Mouse (Mus musculus) liver, embryonic 11.5 days (tissue): ENCODE measurements around the gene Dmac1. TPM values are rescaled to one million over a fixed set of nuclear protein-coding genes. Genes with fewer than 3 reads are reported as not detected.

ENCODE experiments used
- ATAC-seq: fragments of 200-750 bp; cut with Nextera tagmentation; replicated peaks from 2 replicates; pipeline ENCODE4 v1.8.0; 2017; ENCODE audit warnings: moderate number of reproducible peaks, mild to moderate bottlenecking, moderate TSS enrichment, moderate library complexity; ENCODE audit not compliant: low FRiP score
- DNase-seq: peaks from one replicate; pipeline ENCODE4 v3.0.0-alpha.2; 2017; ENCODE audit warnings: low spot score
- H3K27ac ChIP-seq: fragments of 300-500 bp; sonication (generic); 2 replicates; pipeline ENCODE4 v1.5.1; 2014; ENCODE audit warnings: mild to moderate bottlenecking, low read depth, low read length, control low read depth
- H3K27me3 ChIP-seq: fragments of 300-500 bp; sonication (generic); replicated peaks from 2 replicates; pipeline ENCODE4 v1.6.1; 2014; ENCODE audit warnings: low read length, mixed read lengths; ENCODE audit not compliant: control insufficient read depth, insufficient read depth
- H3K36me3 ChIP-seq: fragments of 300-500 bp; sonication (generic); 2 replicates; pipeline ENCODE4 v1.6.1; 2014; ENCODE audit warnings: mild to moderate bottlenecking, low read length, moderate library complexity, mixed read lengths; ENCODE audit not compliant: control insufficient read depth, insufficient read depth
- H3K4me1 ChIP-seq: fragments of 300-500 bp; sonication (generic); replicated peaks from 2 replicates; pipeline ENCODE4 v1.6.1; 2014; ENCODE audit warnings: low read length, mixed read lengths; ENCODE audit not compliant: control insufficient read depth, insufficient read depth
- H3K4me2 ChIP-seq: fragments of 300-500 bp; sonication (generic); 2 replicates; pipeline ENCODE4 v1.6.1; 2014; ENCODE audit warnings: mild to moderate bottlenecking, control low read depth, moderate library complexity
- H3K4me3 ChIP-seq: fragments of 300-500 bp; sonication (generic); 2 replicates; pipeline ENCODE4 v1.5.1; 2014; ENCODE audit warnings: low read depth, low read length, control low read depth
- H3K9ac ChIP-seq: fragments of 300-500 bp; sonication (generic); 2 replicates; pipeline ENCODE4 v1.6.1; 2014; ENCODE audit warnings: low read depth, low read length, control low read depth
- H3K9me3 ChIP-seq: fragments of 300-500 bp; sonication (generic); 2 replicates; pipeline ENCODE4 v1.6.1; 2016; ENCODE audit warnings: low read length, inconsistent platforms, mixed read lengths; ENCODE audit not compliant: control insufficient read depth
- WGBS: fragments of 180-500 bp; shearing (Covaris S2); extraction: QIAGEN DNeasy Blood & Tissue Kit; methylation state at CpG from one replicate; pipeline ENCODE4 v1.1.7; 2014; 5-methylcytosine and 5-hydroxymethylcytosine counted together
- polyA plus RNA-seq: library from polyadenylated mRNA; unstranded; fragments of >200 nt; fragmentation: Nextera tagmentation; extraction: Ambion mirVana; gene quantifications from 2 replicates; pipeline ENCODE4 v1.2.1, GENCODE M21; 2014

Dmac1 gene
- polyA plus RNA-seq, result 123 TPM in 2 replicates

GRCm38 (mm10) chr4:75278197-75279175 is at the start of gene Dmac1:
TSS of gene Dmac1 (minus strand) at chr4:75278305.
- Histone ChIP-seq H3K36me3 (no peaks in the 10 kb centered on the region; the same call in 1 of the 2 replicates), H3K9ac (peak within 1 kb of the TSS; percentile 76), H3K27ac (0 out of 2 replicates have a peak within 1 kb of the TSS, but pooled peaks have one; percentile 2), H3K4me2 (peak within 1 kb of the TSS; percentile 78), H3K9me3 (no peaks in the 10 kb centered on the region), H3K4me1 (no peaks in the 10 kb centered on the region), H3K27me3 (no peaks in the 10 kb centered on the region), H3K4me3 (peak within 1 kb of the TSS; percentile 74)
- peak; percentile 91 for ATAC-seq
- WGBS, result 11% methylated on average over 23 of the region's 23 CpGs
- peak; percentile 89 for DNase-seq

- no peaks in the 10 kb centered on the region for H3K4me1 ChIP-seq
- no peak overlapping the region for H3K27ac ChIP-seq
- no peak overlapping the region for H3K4me3 ChIP-seq
- H3K36me3 ChIP-seq, result no peaks in the 10 kb centered on the region
- H3K9ac ChIP-seq, result no peak overlapping the region
- no peaks in the 10 kb centered on the region for H3K9me3 ChIP-seq
- H3K4me2 ChIP-seq, result no peak overlapping the region
- no peak for ATAC-seq
- DNase-seq, result no peak
- WGBS, result 56% methylated on average over 1 of the region's 1 CpGs
- H3K27me3 ChIP-seq, result no peaks in the 10 kb centered on the region
Observed at GRCm38 (mm10) chr4:75315431-75315830, 37.3 kb upstream of the Dmac1 start.

- H3K27ac ChIP-seq, result no peak overlapping the region
- H3K9me3 ChIP-seq, result no peaks in the 10 kb centered on the region; the same call in 1 of the 2 replicates
- H3K4me1 ChIP-seq, result no peaks in the 10 kb centered on the region
- no peak overlapping the region for H3K9ac ChIP-seq
- H3K4me3 ChIP-seq, result no peak overlapping the region
- no peak for DNase-seq
- no peak overlapping the region for H3K4me2 ChIP-seq
- H3K27me3 ChIP-seq, result no peaks in the 10 kb centered on the region
- 73% methylated on average over 1 of the region's 1 CpGs for WGBS
- no peak for ATAC-seq
- H3K36me3 ChIP-seq, result no peaks in the 10 kb centered on the region
Observed at GRCm38 (mm10) chr4:75315007-75315406, 36.9 kb upstream of the Dmac1 start.

- Histone ChIP-seq H3K27me3 (no peaks in the 10 kb centered on the region), H3K4me2 (no peak overlapping the region), H3K9ac (no peak overlapping the region), H3K9me3 (no peaks in the 10 kb centered on the region; the same call in 1 of the 2 replicates), H3K4me3 (no peak overlapping the region), H3K27ac (no peak overlapping the region), H3K36me3 (no peaks in the 10 kb centered on the region), H3K4me1 (no peaks in the 10 kb centered on the region)
- ATAC-seq, result no peak
- WGBS, result 81% methylated on average over 2 of the region's 2 CpGs
- no peak for DNase-seq
Observed at GRCm38 (mm10) chr4:75311918-75312317, 33.8 kb upstream of the Dmac1 start.

GRCm38 (mm10) chr4:75311305-75311704 is 33.2 kb upstream of the Dmac1 start:
- WGBS, result 71% methylated on average over 2 of the region's 2 CpGs
- no peak overlapping the region for H3K27ac ChIP-seq
- no peaks in the 10 kb centered on the region for H3K4me1 ChIP-seq
- no peak overlapping the region for H3K4me3 ChIP-seq
- no peaks in the 10 kb centered on the region; the same call in 1 of the 2 replicates for H3K9me3 ChIP-seq
- no peak for ATAC-seq
- no peak overlapping the region for H3K9ac ChIP-seq
- H3K36me3 ChIP-seq, result no peaks in the 10 kb centered on the region
- no peak for DNase-seq
- no peak overlapping the region for H3K4me2 ChIP-seq
- no peaks in the 10 kb centered on the region for H3K27me3 ChIP-seq

GRCm38 (mm10) chr4:75300205-75300972 is 22.3 kb upstream of the Dmac1 start:
- H3K9me3 ChIP-seq, result no peaks in the 10 kb centered on the region
- no peak for ATAC-seq

GRCm38 (mm10) chr4:75292315-75292714 is 14.2 kb upstream of the Dmac1 start:
- Histone ChIP-seq H3K4me1 (no peaks in the 10 kb centered on the region), H3K27me3 (no peaks in the 10 kb centered on the region), H3K9ac (no peak overlapping the region), H3K27ac (no peak overlapping the region), H3K4me2 (no peak overlapping the region), H3K4me3 (no peak overlapping the region), H3K36me3 (no peaks in the 10 kb centered on the region), H3K9me3 (no peaks in the 10 kb centered on the region)
- ATAC-seq, result no peak
- DNase-seq, result no peak
- WGBS, result 64% methylated on average over 4 of the region's 4 CpGs

More at GRCm38 (mm10) chr4:75300205-75300972, 22.3 kb upstream of the Dmac1 start:
- no peak for DNase-seq
- no peaks in the 10 kb centered on the region for H3K4me1 ChIP-seq
- H3K36me3 ChIP-seq, result no peaks in the 10 kb centered on the region
- 56% methylated on average over 1 of the region's 1 CpGs for WGBS
- no peak overlapping the region for H3K9ac ChIP-seq
- H3K4me3 ChIP-seq, result no peak overlapping the region
- no peaks in the 10 kb centered on the region for H3K27me3 ChIP-seq
- H3K27ac ChIP-seq, result no peak overlapping the region
- no peak overlapping the region for H3K4me2 ChIP-seq

GRCm38 (mm10) chr4:75291142-75291541 is 13.0 kb upstream of the Dmac1 start:
- H3K9me3 ChIP-seq, result no peaks in the 10 kb centered on the region
- no peak for ATAC-seq
- WGBS, result 56% methylated on average over 4 of the region's 4 CpGs

More at GRCm38 (mm10) chr4:75291142-75291541, 13.0 kb upstream of the Dmac1 start:
- no peaks in the 10 kb centered on the region for H3K27me3 ChIP-seq
- no peak overlapping the region for H3K9ac ChIP-seq
- no peak overlapping the region for H3K4me3 ChIP-seq
- no peaks in the 10 kb centered on the region for H3K36me3 ChIP-seq
- H3K4me2 ChIP-seq, result no peak overlapping the region
- DNase-seq, result no peak
- H3K27ac ChIP-seq, result no peak overlapping the region
- no peaks in the 10 kb centered on the region for H3K4me1 ChIP-seq
